Mouse (Mus musculus) bone marrow, adult 2 months (tissue): ENCODE results near the gene Ly6g5c.

Experiments used
- CTCF ChIP-seq: fragments of 200-500 bp; IDR thresholded peaks from 2 replicates; pipeline ENCODE4 v1.5.1; 2011; ENCODE audit warnings: low read length, control low read depth; ENCODE audit not compliant: control insufficient read depth, insufficient read depth
- POLR2A ChIP-seq: fragments of 200-500 bp; IDR thresholded peaks from 2 replicates; pipeline ENCODE4 v1.6.1; 2011; ENCODE audit warnings: low read depth, mild to moderate bottlenecking, control low read depth, low read length, borderline replicate concordance; ENCODE audit not compliant: control insufficient read depth

- TF ChIP-seq CTCF: no peak
- TF ChIP-seq POLR2A: no peak
Observed at GRCm38 (mm10) chr17:35063466-35063865, 44.6 kb upstream of the Ly6g5c start.
